Mouse (Mus musculus) heart, postnatal 10 days (tissue): Measurements from ENCODE around the gene 9930111J21Rik1. TPM values are rescaled to one million over a fixed set of nuclear protein-coding genes. Genes with fewer than 3 reads are reported as not detected.
"Not testable (repeated sequence)": the region's sequence is repeated elsewhere in the genome, so short reads cannot be mapped to it uniquely, and the experiment has no call there.

Source experiments
- DNase-seq, 2 experiments: peaks; one replicate each; pipeline ENCODE4 v3.0.0; 2021
- intact Hi-C: fragments of 180-260 bp; cut with DNase I; formaldehyde crosslinking; loops from one replicate; pipeline ENCODE4 v1.15.1; 2025
- total RNA-seq, 2 experiments: library from RNA; stranded (reverse); gene quantifications; 2 replicates each; pipeline ENCODE4 v1.2.3; 2021

9930111J21Rik1 gene
- total RNA-seq, 2 experiments from 2014 or later: 3.4 to 4.7 TPM

GRCm38 (mm10) chr11:48923818-48924217 lies 55.4 kb downstream of the 9930111J21Rik1 start:
- DNase-seq, intact Hi-C loops: not testable (repeated sequence)

GRCm38 (mm10) chr11:48918380-48918779 lies 60.8 kb downstream of the 9930111J21Rik1 start:
- intact Hi-C loops: no loop called here
- no peak for DNase-seq

GRCm38 (mm10) chr11:48913611-48914010 lies 65.6 kb downstream of the 9930111J21Rik1 start:
- DNase-seq: no peak
- intact Hi-C loops: no loop called here

DNA sequence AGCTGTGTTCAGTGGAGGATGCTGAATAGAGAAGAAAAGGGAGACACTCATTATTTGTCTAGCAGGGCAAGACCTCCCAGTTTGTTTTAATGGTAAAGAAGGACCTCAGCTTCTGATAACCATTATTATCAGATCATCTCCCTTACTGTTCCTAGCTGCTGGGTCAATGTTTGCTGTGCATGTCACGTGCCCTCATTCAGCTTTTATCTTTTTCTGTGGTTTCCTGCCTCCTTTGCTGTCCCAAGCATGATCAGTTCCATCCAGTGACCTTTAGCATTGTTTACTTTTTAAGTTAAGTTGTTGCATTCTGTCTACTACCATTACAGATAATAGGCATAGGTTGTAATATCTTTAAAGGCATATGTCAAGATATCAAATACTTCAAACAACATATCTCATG lies 70.7 kb downstream of the 9930111J21Rik1 start:
- no peak for DNase-seq
- intact Hi-C loops: no loop called here

- DNase-seq: peak in 1 of 2 experiments; percentile 3
- intact Hi-C loops: no loop called here
These were observed 77.2 kb downstream of the 9930111J21Rik1 start, which contains the start of gene Gm5431 for GRCm38 (mm10) chr11:48902021-48902420. Gm5431 (minus strand) TSS chr11:48902214.

DNA sequence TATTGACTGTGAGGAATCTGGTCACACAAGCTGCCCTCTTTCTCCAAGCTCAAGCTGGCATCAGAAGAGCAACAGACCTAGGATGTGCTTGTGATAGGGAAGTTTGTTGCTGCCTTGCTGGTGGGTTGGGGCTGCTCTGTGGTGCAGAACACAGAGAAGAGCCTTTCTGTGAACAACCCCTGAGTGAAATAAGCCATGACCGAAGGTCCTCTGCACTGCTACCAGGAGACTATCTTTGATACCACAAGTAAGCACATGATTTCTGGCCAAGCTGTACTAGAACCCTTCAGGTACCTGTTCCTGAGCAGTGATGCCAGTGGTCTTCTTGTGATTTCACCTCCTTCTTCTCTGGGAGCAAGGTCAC lies 77.6 kb downstream of the 9930111J21Rik1 start:
- intact Hi-C loops, DNase-seq: not testable (repeated sequence)

DNA sequence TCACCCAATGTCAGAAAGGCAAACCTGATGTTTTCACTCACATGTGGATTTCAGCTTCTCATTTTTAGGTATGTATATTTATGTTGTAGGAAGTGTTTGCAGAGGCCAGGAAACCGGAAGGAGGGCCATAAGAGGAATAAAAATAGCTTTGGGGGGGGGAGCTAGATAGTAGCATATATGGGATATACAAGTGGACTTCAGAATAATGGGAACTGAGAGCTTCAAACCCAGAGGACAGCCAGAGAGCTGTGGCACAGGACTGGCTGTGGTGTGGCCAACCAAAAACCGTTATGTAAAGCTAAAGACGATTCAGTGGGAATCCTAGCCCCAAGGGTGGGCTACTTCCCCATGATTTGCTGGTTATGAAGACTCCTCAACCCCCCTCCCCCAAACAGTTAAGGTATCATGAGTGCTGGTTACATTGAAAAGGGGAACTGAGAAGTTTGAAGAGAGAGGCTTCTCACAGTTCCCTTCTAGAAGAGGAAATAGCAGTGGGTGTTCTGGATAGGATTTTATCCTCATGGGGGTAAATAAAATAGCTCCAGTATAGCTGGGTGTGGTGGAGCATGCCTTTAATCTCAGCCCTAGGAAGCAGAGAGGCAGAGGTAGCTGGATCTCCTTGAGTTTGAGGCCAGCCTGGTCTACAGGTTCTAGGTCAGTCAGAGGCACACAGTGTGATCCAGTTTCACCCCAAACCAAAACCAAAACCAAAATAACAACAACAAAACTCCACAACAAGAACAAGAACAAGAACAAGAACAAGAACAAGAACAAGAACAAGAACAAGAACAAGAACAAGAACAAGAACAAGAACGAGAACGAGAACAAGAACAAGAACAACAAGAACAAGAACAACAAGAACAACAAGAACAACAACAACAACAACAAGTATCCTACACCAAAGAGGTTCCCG lies 78.3 kb downstream of the 9930111J21Rik1 start:
- peak; percentile 9 for DNase-seq
- intact Hi-C loops: not testable (repeated sequence)

- no peak for DNase-seq
- intact Hi-C loops: no loop called here
These were observed 80.3 kb downstream of the 9930111J21Rik1 start for GRCm38 (mm10) chr11:48898812-48899431.

Other genes with a start within 250 kb of the 9930111J21Rik1 start
- gene Rack1, start 179.1 kb downstream of the 9930111J21Rik1 start, total RNA-seq: 100 to 1,000 TPM; 530 to 563 TPM
- 10 to 100 TPM; 27.9 to 30.1 TPM for gene Trim41, start 162.0 kb downstream of the 9930111J21Rik1 start, total RNA-seq
- gene Trim7, start 153.3 kb downstream of the 9930111J21Rik1 start, total RNA-seq: 10 to 100 TPM; 10.1 to 12.8 TPM
- 1 to 10 TPM; 2.9 to 5.0 TPM for gene Gm12184, start 152.7 kb downstream of the 9930111J21Rik1 start, total RNA-seq
- gene Irgm1, start 107.7 kb downstream of the 9930111J21Rik1 start, total RNA-seq: 1 to 10 TPM; 6.5 to 9.5 TPM
- under 1 TPM; 0.50 to 0.65 TPM for gene Gm5431, start 77.2 kb downstream of the 9930111J21Rik1 start, total RNA-seq
- 1 to 10 TPM; 2.4 to 3.6 TPM for gene Psme2b, start 33.2 kb downstream of the 9930111J21Rik1 start, total RNA-seq
- under 1 TPM; 0.14 to 0.17 TPM for gene Olfr56, start 509 bp downstream of the 9930111J21Rik1 start, total RNA-seq
- gene Gm12185, start 12.8 kb upstream of the 9930111J21Rik1 start, total RNA-seq: under 1 TPM; 0.17 to 0.45 TPM
- under 1 TPM; 0.53 to 0.55 TPM for gene Tgtp1, start 14.8 kb upstream of the 9930111J21Rik1 start, total RNA-seq
- 1 to 10 TPM; 6.8 to 7.3 TPM for gene 9930111J21Rik2, start 71.8 kb upstream of the 9930111J21Rik1 start, total RNA-seq
- gene Tgtp2, start 84.8 kb upstream of the 9930111J21Rik1 start, total RNA-seq: not detected
- 1 to 10 TPM; 1.7 to 2.2 TPM for gene Ifi47, start 97.2 kb upstream of the 9930111J21Rik1 start, total RNA-seq
- 1 to 10 TPM; 1.1 to 1.5 TPM for gene Olfr1396, start 135.5 kb upstream of the 9930111J21Rik1 start, total RNA-seq
- gene Olfr1395, start 162.9 kb upstream of the 9930111J21Rik1 start, total RNA-seq: not detected
- not detected for gene Olfr1394, start 175.0 kb upstream of the 9930111J21Rik1 start, total RNA-seq
- 10 to 100 TPM; 59.3 to 60.3 TPM for gene Btnl9, start 207.8 kb upstream of the 9930111J21Rik1 start, total RNA-seq
- 10 to 100 TPM; 30.0 to 39.8 TPM for gene Zfp62, start 223.9 kb upstream of the 9930111J21Rik1 start, total RNA-seq